27 mouse cellular contexts compared by ENCODE assay signal in genomic region chr2:31359316-31359715, GRCm38 (mm10). TPM values are rescaled to one million over a fixed set of nuclear protein-coding genes. Genes with fewer than 3 reads are reported as not detected.
DNase-seq lines count a peak whose midpoint lies in the region; ATAC-seq and TF ChIP-seq lines count a peak whose summit lies in the region.
"Had no signal": no experiment of that assay in that cellular context is flagged by ENCODE, and none has a peak within 500 bp of the region (broad histone marks: within the 10 kb centered on the region; RNA-seq: fewer than 3 reads in every experiment).

No protein-coding gene starts in this region.

- H3K4me1 ChIP-seq in MEL (ENCODE audit: control insufficient read depth in 1 of 2, insufficient read depth in 2 of 2, low read length in 2 of 2) = peaks cover 0 to 3% of the 10 kb centered on the region in 2 experiments; a peak in 1 of 4 replicates
- H3K4me1 ChIP-seq: forebrain, embryonic 10.5 days; heart, embryonic 15.5 days; hindbrain, embryonic 12.5 days; hindbrain, embryonic 15.5 days had no signal

- no peak for TF ChIP-seq EP300 in MEL (IDR thresholded peaks at IDR 0.05; ENCODE audit: low read depth in 1 of 2, low read length in 2 of 2)

- H3K27me3 ChIP-seq in MEL (ENCODE audit: control insufficient read depth in 1 of 2, insufficient read depth in 2 of 2, low read length in 2 of 2) = peaks cover 0 to 6% of the 10 kb centered on the region in 2 experiments; a peak in 3 of 4 replicates
- H3K27me3 ChIP-seq: hindbrain, embryonic 12.5 days; hindbrain, embryonic 15.5 days had no signal

- ATAC-seq in megakaryocyte, adult 5-6 weeks (ENCODE audit: poor library complexity, severe bottlenecking) = peak; percentile 62; the same call in 1 of the 2 replicates
- ATAC-seq: forebrain, embryonic 14.5 days; forebrain, postnatal 0 days; intestine, postnatal 0 days; Patski had no signal

- intact Hi-C loops in left cerebral cortex, postnatal 14 days (cut with DNase I) = no loop called here
- intact Hi-C loops in heart, postnatal 14 days (cut with DNase I) = no loop called here

- H3K27ac ChIP-seq in MEL (ENCODE audit: control insufficient read depth, low read depth, low read length) = no peak overlapping the region
- H3K27ac ChIP-seq: forebrain, embryonic 10.5 days; gastrocnemius, adult 2 months; heart, embryonic 15.5 days; hindbrain, embryonic 12.5 days; hindbrain, embryonic 15.5 days had no signal

- H3K9ac ChIP-seq in MEL (ENCODE audit: control insufficient read depth, low read depth, low read length, poor library complexity, severe bottlenecking) = no peak overlapping the region
- H3K9ac ChIP-seq: forebrain, postnatal 0 days; heart, embryonic 12.5 days; heart, embryonic 15.5 days; hindbrain, embryonic 12.5 days; hindbrain, embryonic 15.5 days had no signal

- no peak overlapping the region for H3K4me3 ChIP-seq in MEL (ENCODE audit: control insufficient read depth in 1 of 2, insufficient read depth in 1 of 2, low read depth in 2 of 2, low read length in 2 of 2)
- H3K4me3 ChIP-seq: forebrain, embryonic 10.5 days; gastrocnemius, adult 2 months; heart, embryonic 12.5 days; heart, embryonic 15.5 days; hindbrain, embryonic 12.5 days; hindbrain, embryonic 15.5 days had no signal

- no peaks in the 10 kb centered on the region for H3K9me3 ChIP-seq in MEL (replicated peaks; ENCODE audit: insufficient read depth, low read length)
- H3K9me3 ChIP-seq: forebrain, embryonic 10.5 days; heart, embryonic 12.5 days; heart, embryonic 15.5 days; hindbrain, embryonic 12.5 days; hindbrain, embryonic 15.5 days had no signal

- TF ChIP-seq POLR2A in MEL (IDR thresholded peaks at IDR 0.05; ENCODE audit: control insufficient read depth in 1 of 2, insufficient read depth in 1 of 2, low read depth in 1 of 2, low read length in 2 of 2, poor library complexity in 1 of 2) = no peak

- peak; percentile 43 for DNase-seq in adrenal gland, postnatal 14 days
- DNase-seq in adrenal gland, adult 18-20 months (ENCODE audit: low spot score in 2 of 2) = no peak
- DNase-seq in A20 (ENCODE audit: low read depth, low spot score) (peak; percentile 12), MEL (ENCODE audit: low read depth, low spot score) (peak; percentile 56)
- no peak for DNase-seq in urinary bladder, postnatal 25 days (ENCODE audit: low spot score)
- DNase-seq in left cerebral cortex, postnatal 14 days (ENCODE audit: low spot score in 2 of 2) = no peak
- DNase-seq in heart, postnatal 14 days = no peak
- DNase-seq: B cell, adult 2 months; cerebellum, adult 11-12 months; cerebellum, adult 9-10 months; cerebellum, postnatal 14 days; forebrain, postnatal 0 days; gastrocnemius, adult 2 months; gastrocnemius, postnatal 14 days; heart, adult 18-20 months; heart, postnatal 10 days; kidney, adult 2 months had no signal

- peak; percentile 11; the same call in 1 of the 2 replicates for TF ChIP-seq RAD21 in MEL (IDR thresholded peaks at IDR 0.05; ENCODE audit: low read depth, low read length)

- TF ChIP-seq CTCF in MEL (IDR thresholded peaks at IDR 0.05 in 2 of 3, conservative IDR thresholded peaks at IDR 0.05 in 1 of 3; ENCODE audit: control insufficient read depth in 1 of 3, insufficient read depth in 1 of 3, low read depth in 2 of 3, low read length in 3 of 3, poor library complexity in 1 of 3, severe bottlenecking in 1 of 3) = peak in 2 of 3 experiments; percentile 6 to 24; a peak in 2 of 6 replicates

- no peaks in the 10 kb centered on the region for H3K36me3 ChIP-seq in MEL (ENCODE audit: control insufficient read depth in 1 of 2, insufficient read depth in 2 of 2, low read length in 2 of 2)
- H3K36me3 ChIP-seq: forebrain, embryonic 10.5 days; heart, embryonic 12.5 days; heart, embryonic 15.5 days; hindbrain, embryonic 12.5 days; hindbrain, embryonic 15.5 days had no signal

- H3K79me2 ChIP-seq in MEL (ENCODE audit: control insufficient read depth, insufficient read depth, low read length, poor library complexity) = no peaks in the 10 kb centered on the region

TF ChIP-seq in MEL, 35 proteins besides CTCF, POLR2A, EP300 and RAD21:
- 0 out of 2 replicates have a peak, but pooled peaks have one; percentile 27 for TF ChIP-seq USF1 (IDR thresholded peaks at IDR 0.05; ENCODE audit: low read depth, low read length)
- TF ChIP-seq NELFE (IDR thresholded peaks at IDR 0.05; ENCODE audit: low read depth, low read length) = no peak

RNA-seq across cellular contexts. Expression of gene Hmcn2, which starts 45.1 kb away (rescaled TPM):
- total RNA-seq in adrenal gland, postnatal 14 days (2021) = 4.3 and 5.8 TPM in 2 replicates
- 1 to 10 TPM in 1 of 2 experiments, under 1 TPM in 1; 0.73 to 1.5 TPM for total RNA-seq in adrenal gland, adult 18-20 months (2021)
- total RNA-seq in MEL (2012; rRNA removed) = 0.03 TPM in 1 of 2 replicates, not detected in the other
- polyA plus RNA-seq in MEL (2012; ENCODE audit: insufficient read depth in 1 of 2, insufficient read length in 2 of 2, low read depth in 1 of 2, low replicate concordance in 2 of 2, missing spikeins in 1 of 2) = under 1 TPM in 1 of 2 experiments, not detected in 1; 0.18 TPM
- total RNA-seq in megakaryocyte, adult 5-6 weeks (2015) = 0.02 TPM in 1 of 2 replicates, not detected in the other
- 0.26 TPM in 1 of 2 replicates, not detected in the other for total RNA-seq in megakaryocyte, adult 5-6 weeks (2017)
- total RNA-seq in left cerebral cortex, postnatal 14 days (2021) = under 1 TPM; 0.32 to 0.62 TPM
- 10 to 100 TPM; 30.5 to 31.5 TPM for total RNA-seq in heart, postnatal 14 days (2021)
- total RNA-seq: hematopoietic stem cell, adult 5-6 weeks had no signal
- polyA plus RNA-seq: forebrain, embryonic 10.5 days had no signal

Comparison
In these comparisons a context has a peak if more than half of its experiments do, and no peak if none do; other contexts are left out.
1. DNase-seq: peak in adrenal gland, postnatal 14 days (single experiment), A20 (single experiment) and MEL (single experiment); none in adrenal gland, adult 18-20 months (0 of 2), urinary bladder, postnatal 25 days (single experiment), left cerebral cortex, postnatal 14 days (0 of 2) and heart, postnatal 14 days (0 of 2).